Mouse (Mus musculus): ENCODE data around the gene Fkbp2.
A peak's percentile ranks its signal among the peaks of the same experiment; 100 is the strongest.
"Not testable (repeated sequence)": the region's sequence is repeated elsewhere in the genome, so short reads cannot be mapped to it uniquely, and the experiment has no call there.

Gene Fkbp2

DNA sequence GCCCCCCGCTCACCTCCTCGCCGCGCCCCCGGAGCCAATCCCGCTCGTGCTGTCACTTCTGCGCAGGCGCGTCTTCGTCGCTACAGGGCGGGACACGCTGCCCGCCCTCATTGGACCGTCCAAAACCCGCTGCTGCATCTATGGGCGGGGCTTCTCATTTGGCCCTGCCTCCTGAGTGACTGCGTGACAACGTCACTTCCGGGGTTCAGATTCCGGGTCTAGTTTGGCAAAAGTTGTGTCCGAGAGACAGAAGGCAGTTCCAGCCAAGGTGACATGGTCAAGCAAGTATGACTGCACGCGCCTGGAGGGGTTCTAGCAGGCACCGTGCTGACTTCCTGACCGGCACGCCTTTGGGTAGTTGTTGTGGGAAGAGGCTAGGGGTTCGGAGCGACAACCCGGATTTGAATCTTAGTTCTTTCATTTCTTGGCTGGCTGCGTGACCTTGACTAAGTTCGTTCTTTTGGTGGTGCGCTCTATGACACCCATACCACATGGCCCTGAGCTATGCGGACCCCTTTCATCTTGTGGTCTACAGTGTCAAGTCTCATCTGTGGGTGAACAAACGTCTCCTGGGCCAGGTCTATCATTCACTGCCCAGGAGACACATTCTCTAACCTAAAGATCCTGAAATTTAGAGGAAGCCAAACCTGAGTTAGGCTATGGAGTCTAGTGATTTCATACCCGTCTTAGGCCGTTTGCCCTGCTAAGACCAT, at the start of gene Fkbp2:
TSS of gene Fkbp2 (minus strand) at position 121 of the 713 bp plus-strand sequence.
- peak; percentile 99 for DNase-seq

DNA sequence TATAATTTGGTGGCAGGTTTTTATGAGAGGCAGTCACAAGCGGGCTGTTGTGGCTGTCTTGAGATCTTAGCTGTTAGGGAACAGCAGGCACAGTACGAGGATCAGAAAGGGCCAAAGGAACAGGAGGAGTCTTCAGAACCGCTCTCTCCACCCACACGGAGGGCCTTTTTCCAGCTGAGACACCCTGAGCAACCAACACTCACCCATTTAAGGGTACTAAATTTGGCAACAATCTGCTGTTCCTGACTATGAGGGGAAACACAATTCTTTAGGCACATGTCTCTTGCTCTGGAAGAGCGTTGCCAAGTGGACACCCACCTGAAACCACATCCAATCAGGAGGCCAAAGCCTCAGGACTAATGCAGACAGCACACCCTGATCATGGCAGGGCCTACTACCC, 49.2 kb upstream of the Fkbp2 start:
- no peak for DNase-seq

DNA sequence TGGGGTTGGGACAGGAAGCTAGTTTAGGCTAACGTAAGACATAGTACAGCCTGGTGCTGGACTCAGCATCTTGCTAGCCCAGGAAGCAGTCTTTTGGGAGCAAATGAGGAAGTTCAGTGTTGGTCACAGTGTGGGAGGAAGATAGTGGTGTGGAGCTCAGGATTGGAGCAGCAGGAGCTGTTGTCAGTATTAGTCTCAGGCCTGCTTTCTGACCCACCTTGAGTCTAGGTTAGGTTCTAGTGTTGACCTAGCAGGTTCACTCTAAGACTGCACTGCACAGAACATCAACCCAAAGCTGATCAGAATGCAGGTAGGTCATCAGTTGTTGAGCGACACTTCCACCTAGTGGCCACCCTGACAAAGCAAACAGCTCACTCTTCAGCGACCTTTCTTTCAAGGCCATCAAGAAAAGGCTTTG, 39.9 kb upstream of the Fkbp2 start:
- peak; percentile 56 to 68 for DNase-seq

DNA sequence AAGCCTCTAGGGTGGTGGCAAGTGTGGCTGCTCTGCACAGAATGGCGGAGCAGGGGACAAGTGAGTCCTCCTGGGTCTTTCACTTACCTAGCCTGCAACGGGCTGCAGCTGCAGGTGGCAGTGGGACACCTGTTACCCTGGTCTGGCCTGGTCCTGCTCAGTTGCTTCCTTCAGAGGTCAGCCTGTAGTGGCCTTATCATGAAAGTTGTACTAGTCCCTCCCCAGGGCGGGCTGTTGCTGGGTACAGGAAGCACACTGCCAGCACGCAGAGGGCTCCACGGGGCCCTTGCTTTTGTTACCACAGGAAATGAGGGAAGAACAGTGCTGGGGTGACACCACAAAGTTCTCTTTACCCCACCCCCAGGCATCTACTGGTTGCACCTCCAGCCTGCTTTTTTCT, 38.9 kb upstream of the Fkbp2 start, which contains the start of gene Fermt3:
TSS of gene Fermt3 (minus strand) at position 279 of the 400 bp plus-strand sequence.
- no peak for DNase-seq

DNA sequence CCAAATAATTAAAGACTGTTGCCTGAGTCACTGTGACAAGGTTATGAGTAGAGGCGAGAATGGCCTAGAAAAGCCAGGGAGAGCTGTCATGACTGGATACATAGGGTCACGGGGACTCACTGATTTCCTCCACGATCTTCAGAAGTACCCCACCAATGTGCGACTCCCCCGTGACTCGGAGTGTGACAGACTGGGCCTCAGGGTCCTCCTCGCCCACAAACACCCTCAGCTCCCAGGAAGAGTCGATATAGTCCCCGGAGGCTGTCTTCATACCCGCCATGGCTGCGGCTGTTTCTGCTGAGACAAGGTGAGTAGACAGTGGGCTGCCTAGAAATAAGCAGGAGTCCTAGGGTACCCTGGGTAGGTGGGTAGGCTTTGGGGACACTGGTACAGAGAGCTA, 38.2 kb upstream of the Fkbp2 start:
- DNase-seq = no peak

DNA sequence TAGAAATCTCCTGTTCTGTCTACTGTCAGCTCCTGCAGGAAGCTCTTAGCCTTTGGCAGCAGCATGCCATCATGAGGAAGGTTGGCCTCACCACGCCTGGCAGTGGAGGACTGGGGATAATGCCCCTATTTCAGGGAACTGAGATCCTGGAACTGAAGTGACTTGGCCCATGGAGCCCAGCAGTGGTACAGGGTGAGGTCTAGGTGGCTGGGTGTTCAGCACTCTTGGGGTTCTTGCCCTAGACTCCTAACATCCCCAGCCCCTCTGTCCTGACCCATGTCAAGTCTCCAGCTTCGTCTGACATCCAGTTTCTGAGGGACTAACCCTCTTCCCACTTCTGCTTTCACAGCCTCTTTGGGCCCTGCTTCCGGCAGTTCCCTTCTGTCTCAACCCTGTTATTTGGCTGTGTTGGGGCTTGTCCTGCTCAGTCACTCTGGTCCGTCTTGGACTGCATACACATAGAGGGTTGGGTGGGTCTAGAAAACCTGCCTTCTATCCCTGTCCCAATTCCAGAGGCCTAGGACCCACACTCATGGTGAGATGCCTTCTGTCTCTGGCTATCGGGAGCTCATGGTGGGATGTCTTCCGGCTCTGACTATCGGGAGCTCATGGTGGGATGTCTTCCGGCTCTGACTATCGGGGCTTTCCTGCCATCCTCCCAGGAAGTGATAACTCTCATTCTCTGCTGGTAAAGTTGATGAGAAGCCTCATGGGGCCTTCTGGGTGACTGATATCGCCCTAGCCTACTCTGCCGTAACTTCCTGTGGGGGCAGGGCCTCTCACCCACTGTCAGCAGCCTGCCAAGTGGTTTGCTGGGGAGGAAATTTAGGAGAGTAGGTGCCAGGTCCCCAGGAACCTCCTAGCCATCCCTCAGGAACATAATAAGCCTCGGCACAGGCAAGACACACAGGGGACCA, 37.5 kb upstream of the Fkbp2 start:
- DNase-seq = no peak

DNA sequence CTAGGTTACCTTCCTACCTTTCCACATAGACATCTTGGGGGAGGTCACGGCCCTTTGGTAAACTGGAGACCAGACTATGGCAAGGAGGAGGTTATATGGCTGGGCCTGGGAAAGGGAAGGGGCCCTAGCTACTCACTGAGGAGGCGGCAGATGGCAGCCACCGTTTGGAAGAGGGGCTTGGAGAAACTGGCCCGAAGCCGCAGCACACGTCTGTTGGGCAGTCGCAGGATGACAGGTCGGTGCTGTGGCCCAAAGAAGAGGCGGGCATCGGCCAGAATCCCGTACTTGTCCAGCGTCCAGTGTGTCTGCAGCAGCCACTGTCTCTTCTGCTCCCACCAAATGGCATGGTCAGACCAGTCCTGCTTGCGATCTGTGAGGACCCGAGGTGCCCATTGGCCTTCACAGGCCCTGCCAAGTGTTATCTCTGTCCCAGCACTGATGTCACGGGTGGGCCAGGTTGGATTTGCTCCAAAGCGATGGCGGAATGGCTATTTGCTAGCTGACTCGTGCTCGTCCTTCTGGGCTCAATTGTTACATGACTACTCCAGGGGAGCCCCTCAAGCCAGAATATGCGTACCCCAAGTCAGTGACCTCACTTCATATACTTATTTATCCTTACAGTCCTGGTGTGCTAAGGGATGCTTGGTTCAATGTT, 34.3 kb upstream of the Fkbp2 start:
- DNase-seq = no peak

DNA sequence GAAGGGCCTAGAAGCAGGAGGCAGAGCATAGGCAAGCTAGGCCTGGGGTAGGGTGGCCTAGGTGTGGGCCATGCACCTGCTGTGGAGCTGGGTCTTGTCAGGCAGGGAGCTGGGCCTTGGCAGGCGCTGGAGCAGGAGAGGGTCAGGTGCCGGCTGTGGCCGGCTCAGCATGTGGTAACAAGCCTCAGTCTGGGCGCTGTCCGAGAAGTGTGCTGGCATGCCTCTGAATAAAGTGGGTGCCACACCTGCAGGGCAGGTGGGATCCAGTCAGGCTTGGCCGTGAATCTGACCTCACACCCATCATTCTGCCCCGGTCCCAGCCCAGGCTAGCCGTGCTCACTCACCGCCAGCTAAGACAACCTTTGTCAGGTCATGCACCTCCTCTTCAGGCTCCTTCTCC, 33.7 kb upstream of the Fkbp2 start:
- no peak for DNase-seq

DNA sequence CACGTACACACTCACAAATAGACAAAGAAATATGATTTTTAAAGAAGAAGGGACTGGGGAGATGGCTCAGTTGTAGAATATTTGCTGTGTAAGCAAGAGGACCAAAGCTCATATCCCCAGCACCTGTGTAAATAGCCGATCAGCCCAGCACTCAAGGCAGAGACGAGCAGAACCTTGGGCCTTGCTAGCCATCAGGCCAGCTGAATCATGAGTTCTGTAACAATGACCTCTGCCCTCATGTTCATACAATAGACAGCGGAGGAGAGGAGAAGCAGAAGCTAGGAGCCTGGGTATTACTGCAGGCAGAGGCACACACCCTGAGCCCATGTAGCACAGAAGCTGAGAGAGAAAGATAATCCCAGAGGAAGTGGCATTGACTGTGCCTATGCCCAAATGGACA, 32.1 kb upstream of the Fkbp2 start:
- no peak for DNase-seq

DNA sequence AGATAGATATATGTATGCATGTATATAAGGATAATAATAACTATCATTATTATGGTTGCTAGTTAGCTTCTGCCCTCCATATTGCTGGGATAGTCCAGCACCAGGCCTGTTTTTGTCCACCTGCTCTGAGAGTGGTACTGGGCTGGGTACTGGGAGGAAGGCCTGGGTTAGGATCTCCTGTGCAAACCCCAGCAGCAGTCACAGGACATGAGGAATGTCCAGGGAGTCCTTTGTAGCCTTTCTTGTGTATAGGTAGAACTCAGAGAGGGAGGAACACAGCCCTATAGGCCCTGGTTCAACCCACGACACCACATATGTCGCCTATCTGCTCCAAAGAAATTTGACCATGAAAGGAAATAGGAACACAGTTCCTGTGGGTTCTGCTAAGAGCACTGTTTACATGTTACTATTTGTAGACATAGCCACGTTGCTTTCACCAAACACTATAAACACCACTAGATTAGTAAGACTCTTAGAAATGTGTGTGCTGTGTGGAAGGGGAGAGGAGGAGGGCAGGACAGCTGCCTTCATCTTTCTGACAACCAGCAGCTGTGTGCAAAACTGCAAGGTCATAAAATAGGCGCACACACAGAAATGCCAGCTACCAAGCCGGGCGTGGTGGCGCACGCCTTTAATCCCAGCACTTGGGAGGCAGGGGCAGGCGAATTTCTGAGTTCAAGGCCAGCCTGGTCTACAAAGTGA, 26.7 kb upstream of the Fkbp2 start:
- DNase-seq = no peak

DNA sequence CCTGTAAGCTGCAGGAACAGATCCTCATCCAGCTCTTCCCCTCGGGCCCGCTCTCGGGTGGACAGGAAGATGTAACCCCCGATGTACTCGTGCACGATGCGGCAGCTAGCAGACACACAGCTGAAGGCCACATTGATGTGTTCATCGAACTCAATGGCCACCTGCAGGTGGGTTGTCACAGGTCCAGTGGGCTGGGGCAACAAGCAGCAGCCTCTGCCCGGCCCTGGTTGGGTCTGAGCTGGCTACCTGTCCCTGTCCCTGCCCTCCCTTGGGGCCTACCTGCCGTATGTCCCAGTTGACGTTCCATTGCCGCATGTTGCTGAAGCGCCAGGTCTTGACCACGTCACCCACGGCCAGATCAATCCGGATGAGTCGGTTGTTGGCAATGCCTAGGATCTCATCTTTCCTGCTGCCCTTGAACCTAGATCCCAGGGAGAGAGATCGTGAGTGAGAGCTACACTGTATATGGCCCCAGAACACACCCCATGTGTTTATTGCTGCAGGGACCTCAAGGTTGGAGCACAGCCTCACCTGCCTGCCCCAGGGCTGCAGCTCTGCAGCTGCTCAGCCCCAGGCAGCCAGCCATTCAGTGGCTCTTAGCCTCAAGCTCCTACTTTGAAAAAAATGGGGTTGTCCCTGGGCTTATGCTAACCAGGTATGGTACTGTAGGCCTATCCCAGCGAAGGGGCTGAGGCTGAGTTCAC, 19.2 kb upstream of the Fkbp2 start:
- DNase-seq = no peak

DNA sequence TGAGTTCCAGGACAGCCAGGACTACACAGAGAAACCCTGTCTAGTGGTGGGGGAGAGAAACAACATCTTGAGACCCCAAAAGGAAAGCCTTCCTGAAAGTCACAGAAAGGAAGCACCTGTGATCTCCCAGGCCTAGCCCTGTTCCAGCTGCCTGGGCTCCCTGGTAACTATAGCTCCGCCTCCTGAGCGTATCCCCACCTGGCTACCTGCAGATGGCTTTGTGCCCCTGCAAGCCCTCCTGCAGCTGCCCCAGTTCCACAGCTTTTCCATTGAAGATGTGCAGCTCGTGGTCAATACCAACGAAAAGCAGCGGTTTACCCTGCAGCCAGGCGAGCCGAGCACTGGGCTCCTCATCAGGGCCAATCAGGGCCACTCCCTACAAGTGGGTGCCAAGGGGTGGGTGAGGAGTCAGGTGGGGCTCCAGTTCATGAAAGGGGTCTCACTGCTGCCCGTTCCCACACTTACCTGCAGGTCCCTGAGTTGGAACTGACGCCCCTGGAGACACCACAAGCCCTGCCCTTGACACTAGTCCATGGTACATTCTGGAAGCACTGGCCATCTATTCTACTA, 17.5 kb upstream of the Fkbp2 start:
- no peak for DNase-seq

DNA sequence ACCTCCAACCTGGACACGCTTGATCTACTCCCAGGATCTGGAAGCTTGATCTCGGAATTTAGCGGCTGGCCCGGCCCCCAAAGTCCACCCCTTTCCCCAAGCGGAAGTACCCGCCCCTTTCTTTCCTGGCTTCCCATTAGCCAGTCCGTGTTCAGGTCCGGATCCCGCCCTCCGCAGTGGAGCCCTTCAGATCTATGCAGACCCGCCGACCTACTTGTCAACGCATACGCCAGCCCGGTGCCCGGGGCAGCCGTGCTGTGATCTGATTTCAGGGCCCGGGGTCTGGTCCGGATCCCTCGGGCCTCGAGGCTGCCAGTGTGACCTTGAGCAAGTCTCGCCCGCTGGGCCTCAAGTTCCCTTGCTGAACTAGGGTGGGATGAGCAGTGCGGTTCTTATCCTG, 15.7 kb upstream of the Fkbp2 start, which contains the start of the genes Nudt22 and Trpt1:
TSS of gene Nudt22 (minus strand) at position 112 of the 400 bp plus-strand sequence.
TSS of gene Trpt1 (plus strand) at position 126 of the 400 bp plus-strand sequence.
- DNase-seq = peak; percentile 95

DNA sequence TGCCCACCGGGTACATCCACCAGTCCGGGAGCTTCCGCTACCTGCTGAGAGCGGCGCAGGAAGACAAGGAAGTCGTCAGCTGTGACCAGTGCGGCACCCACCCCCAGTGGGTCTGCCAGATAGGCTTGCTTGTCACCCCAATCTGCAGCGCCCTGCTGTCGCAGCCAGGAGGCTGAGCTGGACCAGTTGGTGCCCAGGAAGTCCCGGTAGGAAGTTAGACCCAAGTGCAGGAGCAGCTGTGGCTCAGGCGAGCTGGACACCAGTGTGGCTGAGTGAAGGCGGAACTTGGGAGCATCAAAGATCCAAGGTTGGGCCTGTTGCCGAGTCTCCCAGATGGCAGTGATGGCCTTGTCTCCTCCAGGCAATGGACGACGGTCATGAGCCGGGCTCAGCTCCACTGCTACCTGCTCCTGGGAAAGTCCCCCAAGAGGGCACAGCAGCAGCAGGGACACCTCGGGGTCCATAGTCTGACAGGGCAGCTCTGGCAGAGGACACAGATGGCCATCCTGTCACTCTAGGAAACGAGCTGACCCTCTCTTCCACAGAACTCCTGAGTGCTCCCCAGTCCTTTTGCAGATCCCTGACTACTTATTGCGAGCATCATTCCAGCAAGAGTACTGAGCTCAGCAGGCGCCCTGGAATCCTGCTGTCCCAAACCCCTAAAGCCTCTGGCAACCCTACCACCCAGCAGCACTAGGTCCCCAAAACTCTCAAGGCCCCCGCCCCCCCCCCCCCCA, 15.1 kb upstream of the Fkbp2 start:
- no peak for DNase-seq

DNA sequence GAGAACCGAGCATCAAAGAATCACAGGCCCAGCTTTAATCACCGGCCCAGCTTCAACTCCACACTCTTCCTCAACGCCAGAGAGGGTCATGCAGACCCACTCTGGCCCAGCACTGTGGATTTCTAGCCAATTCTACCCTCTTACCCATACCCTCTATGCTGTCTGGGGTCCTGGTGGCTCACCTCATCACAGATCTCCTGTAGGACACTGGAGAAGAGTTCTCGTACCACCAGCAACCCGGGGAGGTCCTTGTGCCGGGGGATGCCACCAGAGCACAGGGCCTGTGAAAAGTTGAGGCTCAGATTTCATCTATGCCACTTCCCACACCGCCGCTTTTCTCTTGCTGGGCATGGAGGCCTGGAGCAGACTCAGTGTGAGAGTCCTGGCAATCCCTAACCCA, 14.2 kb upstream of the Fkbp2 start:
- no peak for DNase-seq

DNA sequence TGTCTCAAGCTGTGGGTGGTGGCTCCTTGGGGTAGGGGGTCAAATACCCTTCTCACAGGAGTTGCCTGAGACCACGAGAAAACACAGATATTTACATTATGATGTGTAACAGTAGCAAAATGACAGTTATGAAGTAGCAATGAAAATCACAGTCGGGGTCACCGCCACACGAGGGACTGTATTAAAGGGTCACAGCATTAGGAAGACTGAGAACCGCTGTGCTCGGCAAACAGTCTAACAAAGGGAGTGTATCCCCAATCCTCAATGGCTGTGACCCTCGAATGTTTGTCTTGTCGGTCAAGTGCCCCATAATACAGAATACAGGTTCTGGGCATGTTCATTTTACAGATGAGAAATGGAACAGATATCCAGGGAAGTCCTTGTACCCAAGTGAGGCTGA, 13.7 kb upstream of the Fkbp2 start:
- DNase-seq = no peak

DNA sequence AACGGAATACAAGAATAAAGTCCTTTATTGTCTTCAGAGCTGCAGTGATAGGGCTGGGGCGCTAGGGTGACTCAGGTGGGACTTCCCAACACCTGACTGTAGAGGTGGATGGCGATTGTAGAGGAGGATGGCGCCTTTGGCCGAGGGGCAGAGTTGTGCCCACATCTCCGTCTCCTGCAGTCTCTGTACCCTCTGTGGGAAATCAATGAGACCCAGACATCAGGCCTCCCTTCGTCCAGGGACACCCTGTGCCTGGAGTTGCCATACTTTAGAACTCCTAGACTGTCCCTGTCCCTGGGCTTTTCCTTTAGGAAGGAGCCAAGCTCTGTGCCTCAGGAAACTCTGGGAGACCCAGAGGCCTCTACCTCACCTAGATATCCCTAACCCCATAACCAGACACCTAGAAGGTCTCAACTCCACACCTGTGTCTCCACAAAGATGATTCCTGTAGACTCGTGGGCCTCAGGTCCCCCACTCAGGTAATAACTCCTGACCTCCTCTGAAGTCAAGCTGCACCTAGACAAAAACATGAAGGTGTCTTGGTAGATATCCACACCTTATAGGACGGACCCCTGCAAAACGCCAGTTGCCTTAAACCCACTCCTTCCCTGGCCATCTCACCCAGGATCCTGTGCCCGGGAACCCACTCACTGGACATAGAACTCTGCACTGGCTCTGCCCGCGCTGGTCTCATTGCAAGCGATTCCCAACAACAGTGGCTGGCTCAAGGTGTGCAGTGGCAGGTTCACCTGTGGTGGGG, 12.9 kb upstream of the Fkbp2 start:
- peak in 1 of 2 experiments; percentile 26 for DNase-seq

DNA sequence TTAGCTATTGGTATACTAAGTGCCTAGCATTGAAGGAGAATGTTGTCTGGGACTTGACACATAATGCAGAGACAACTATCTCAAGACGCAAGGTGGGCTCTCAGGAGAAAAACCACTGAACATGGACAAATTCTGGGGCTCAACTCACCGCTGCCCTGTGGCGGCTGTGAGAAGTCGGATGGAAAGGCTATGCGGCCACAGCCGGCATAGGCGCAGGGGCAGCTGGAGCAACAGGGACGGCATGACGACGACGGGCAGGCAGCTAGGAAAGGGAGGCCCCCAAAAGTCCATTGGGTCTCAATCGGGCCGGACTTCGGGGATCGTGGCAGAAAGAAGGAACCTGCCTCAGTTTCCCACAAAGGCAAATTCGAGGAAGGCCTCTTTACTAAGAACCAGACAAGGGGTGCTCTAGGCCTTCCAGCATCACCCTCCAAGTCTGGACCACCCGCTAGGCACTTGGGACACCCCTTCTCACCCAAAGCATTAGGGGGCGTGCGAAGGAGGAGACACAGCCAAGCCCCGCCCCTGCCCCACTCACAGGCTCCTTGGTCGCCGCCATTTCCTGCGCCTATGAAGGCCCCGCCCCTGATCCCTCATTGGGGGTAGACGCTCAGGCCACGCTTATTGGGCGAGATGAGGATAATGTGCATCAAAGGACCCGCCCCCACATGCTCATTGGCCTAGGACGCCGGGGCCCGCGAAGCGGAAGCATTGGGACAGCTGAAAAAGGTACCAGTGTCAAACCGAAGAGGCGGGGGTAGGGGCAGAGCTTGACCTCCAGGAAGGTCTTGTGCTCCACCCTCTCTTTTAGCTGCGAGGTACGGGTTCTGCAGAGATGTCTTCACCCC, 11.9 kb upstream of the Fkbp2 start, which contains the start of gene Dnajc4:
TSS of gene Dnajc4 (minus strand) at position 562 of the 848 bp plus-strand sequence.
- peak; percentile 97 to 98 for DNase-seq

DNA sequence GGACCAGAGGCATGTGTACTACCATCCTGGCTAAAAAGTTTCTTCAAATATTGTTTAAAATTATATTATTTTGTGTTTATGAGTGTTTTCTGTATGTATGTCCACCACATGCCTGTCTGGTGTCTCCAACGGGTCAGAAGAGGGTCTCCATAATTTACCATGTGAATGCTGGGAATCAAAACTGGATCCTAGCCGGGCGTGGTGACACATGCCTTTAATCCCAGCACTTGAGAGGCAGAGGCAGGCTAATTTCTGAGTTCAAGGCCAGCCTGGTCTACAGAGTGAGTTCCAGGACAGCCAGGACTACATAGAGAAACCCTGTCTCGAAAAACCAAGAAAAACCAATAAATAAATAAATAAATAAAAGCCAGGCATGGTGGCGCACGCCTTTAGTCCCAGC, 10.9 kb upstream of the Fkbp2 start:
- DNase-seq = not testable (repeated sequence)

All from kidney, adult 8-10 months (tissue).